Mouse (Mus musculus): Measurements from ENCODE around the gene Cntn3.

Gene Cntn3

GRCm38 (mm10) chr6:102478320-102479080 is 94.4 kb downstream of the Cntn3 start:
- peak; percentile 36 for DNase-seq (ENCODE audit: low read depth, low spot score)

- DNase-seq (ENCODE audit: low read depth, low spot score) = peak; percentile 51
Measured at GRCm38 (mm10) chr6:102438353-102438752, 134.5 kb downstream of the Cntn3 start.

- DNase-seq (ENCODE audit: low read depth, low spot score) = peak; percentile 28
Measured at GRCm38 (mm10) chr6:102427549-102427948, 145.4 kb downstream of the Cntn3 start.

- no peak for DNase-seq (ENCODE audit: low read depth, low spot score)
Measured at GRCm38 (mm10) chr6:102421781-102422180, 151.1 kb downstream of the Cntn3 start.

GRCm38 (mm10) chr6:102388590-102388989 is 184.3 kb downstream of the Cntn3 start:
- no peak for DNase-seq (ENCODE audit: low read depth, low spot score)

GRCm38 (mm10) chr6:102372112-102372511 is 200.8 kb downstream of the Cntn3 start:
- peak; percentile 47 for DNase-seq (ENCODE audit: low read depth, low spot score)

GRCm38 (mm10) chr6:102363880-102364279 is 209.0 kb downstream of the Cntn3 start:
- no peak for DNase-seq (ENCODE audit: low read depth, low spot score)

GRCm38 (mm10) chr6:102363291-102363832 is 209.5 kb downstream of the Cntn3 start:
- peak; percentile 40 for DNase-seq (ENCODE audit: low read depth, low spot score)

GRCm38 (mm10) chr6:102332144-102332543 is 240.8 kb downstream of the Cntn3 start:
- peak; percentile 36 for DNase-seq (ENCODE audit: low read depth, low spot score)

- DNase-seq (ENCODE audit: low read depth, low spot score) = peak; percentile 69
Measured at GRCm38 (mm10) chr6:102326711-102327110, 246.2 kb downstream of the Cntn3 start.

GRCm38 (mm10) chr6:102322614-102323284 is 250.2 kb downstream of the Cntn3 start:
- no peak for DNase-seq (ENCODE audit: low read depth, low spot score)

- DNase-seq (ENCODE audit: low read depth, low spot score) = no peak
Measured at GRCm38 (mm10) chr6:102319755-102320154, 253.1 kb downstream of the Cntn3 start.

GRCm38 (mm10) chr6:102282889-102283288 is 290.0 kb downstream of the Cntn3 start:
- DNase-seq (ENCODE audit: low read depth, low spot score) = no peak

- DNase-seq (ENCODE audit: low read depth, low spot score) = no peak
Measured at GRCm38 (mm10) chr6:102231015-102231414, 341.9 kb downstream of the Cntn3 start.

- DNase-seq (ENCODE audit: low read depth, low spot score) = no peak
Measured at GRCm38 (mm10) chr6:102186316-102186715, 386.6 kb downstream of the Cntn3 start.

- no peak for DNase-seq (ENCODE audit: low read depth, low spot score)
Measured at GRCm38 (mm10) chr6:102170913-102171312, 402.0 kb downstream of the Cntn3 start.

GRCm38 (mm10) chr6:102161186-102161585 is 411.7 kb downstream of the Cntn3 start:
- DNase-seq (ENCODE audit: low read depth, low spot score) = no peak

- no peak for DNase-seq (ENCODE audit: low read depth, low spot score)
Measured at GRCm38 (mm10) chr6:102121676-102122075, 451.2 kb downstream of the Cntn3 start.

- DNase-seq (ENCODE audit: low read depth, low spot score) = no peak
Measured at GRCm38 (mm10) chr6:102120003-102120402, 452.9 kb downstream of the Cntn3 start.

GRCm38 (mm10) chr6:102113629-102114028 is 459.3 kb downstream of the Cntn3 start:
- no peak for DNase-seq (ENCODE audit: low read depth, low spot score)

Data from telencephalon, adult 2 months (tissue).